Mouse (Mus musculus) right cerebral cortex, adult 18-20 months (tissue): ENCODE data around the gene Dusp22.

Experiments
- DNase-seq: peaks from one replicate; pipeline ENCODE4 v3.0.0; 2022; ENCODE audit warnings: mixed read lengths

Gene Dusp22

DNA sequence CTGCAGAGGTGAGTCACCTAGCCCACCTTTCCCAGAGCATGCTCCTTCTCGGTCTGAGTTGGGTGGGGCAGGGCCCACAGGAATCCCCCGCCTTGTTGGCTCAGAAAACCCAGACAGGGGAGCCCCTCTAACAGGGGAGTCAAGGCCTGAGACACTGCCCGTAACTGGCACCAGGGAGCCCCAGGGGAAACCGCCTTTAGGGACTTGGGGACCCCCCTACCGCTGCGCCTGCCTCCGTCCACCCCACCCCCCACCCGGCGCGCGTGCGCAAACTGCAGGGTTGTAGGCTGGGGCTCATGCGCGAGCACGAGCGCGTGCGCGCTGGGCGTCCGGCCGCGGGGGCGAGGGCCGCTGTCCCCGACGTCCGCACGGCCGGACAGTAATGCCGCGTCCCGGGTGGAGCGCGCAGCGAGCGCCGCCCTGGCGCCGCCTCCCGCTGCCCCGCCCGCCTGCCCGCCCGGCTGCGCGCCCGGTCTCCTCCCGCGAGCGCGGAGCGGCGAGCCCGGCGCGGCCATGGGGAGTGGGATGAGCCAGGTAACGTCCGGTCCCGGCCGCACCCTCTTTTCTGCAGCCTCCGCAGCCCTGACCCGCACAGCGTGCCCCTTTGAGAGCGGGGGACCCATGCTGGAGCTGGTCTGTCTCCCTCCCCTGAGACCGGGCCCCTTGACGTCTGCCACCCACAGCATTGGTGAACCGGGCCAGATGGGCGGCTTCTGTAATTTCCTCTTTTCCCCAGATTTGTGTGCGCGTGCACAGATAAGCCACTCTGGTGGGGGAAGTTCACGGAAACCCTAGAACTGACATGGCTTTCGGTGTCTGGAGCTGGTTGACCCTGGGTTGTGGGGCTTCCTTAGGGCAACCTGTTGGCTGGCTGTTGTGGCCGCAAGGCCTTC is at the start of gene Dusp22:
Gene Dusp22, plus strand, starts transcription at position 387 of the 893 bp plus-strand sequence.
- peak; percentile 90 for DNase-seq

DNA sequence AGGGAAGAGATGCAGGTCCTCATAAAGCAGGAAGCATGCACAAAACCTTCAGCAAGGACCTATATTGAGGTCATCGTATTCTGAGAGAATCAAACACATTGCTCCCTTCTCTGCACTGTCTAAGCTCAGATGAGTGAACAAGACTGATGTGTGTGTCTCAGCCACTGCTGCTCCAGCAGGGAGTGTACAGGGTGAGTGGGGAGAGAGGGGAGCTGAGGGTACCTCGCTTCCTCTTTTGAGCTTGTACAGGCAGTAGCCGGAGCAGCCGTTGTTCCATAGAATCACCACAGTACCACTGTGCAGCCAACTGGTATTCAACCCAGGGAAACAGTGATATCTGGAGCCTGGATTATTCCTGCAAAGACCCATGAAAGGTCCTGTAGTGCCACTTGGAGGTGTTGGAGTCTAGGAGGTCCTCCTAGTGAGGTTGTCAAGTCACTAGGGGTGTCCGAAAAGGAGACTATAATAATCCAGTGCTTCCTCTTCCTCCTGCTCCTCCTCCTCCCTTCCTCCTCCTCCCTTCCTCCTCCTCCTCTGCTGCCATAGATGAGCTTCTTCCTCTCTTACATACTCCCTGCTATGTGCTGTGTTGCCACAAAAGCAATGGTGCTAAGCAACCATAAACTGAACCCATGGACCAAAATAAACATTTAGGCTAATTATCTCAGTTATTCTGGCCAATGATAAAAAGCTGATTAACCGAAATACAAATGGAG is 47.6 kb upstream of the Dusp22 start:
- no peak for DNase-seq

DNA sequence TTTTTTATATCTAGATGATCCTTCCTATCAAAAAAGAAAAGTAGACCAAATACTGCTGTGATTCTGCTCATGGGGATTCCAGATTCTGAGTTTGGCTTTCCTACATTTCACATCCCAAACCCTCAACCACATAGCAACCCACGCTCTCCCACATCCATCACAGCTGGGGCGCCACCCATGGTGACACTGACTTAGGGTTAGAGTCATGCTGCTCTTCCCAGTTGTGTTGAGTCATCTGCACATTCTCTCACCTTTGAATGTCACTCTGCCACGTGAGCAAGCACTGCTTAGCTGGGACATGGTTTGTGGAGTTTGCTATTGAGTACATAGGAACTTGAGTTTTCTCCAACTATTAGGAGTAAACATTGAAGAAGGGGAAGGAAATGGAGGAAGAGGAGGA is 40.1 kb upstream of the Dusp22 start:
- DNase-seq = no peak

DNA sequence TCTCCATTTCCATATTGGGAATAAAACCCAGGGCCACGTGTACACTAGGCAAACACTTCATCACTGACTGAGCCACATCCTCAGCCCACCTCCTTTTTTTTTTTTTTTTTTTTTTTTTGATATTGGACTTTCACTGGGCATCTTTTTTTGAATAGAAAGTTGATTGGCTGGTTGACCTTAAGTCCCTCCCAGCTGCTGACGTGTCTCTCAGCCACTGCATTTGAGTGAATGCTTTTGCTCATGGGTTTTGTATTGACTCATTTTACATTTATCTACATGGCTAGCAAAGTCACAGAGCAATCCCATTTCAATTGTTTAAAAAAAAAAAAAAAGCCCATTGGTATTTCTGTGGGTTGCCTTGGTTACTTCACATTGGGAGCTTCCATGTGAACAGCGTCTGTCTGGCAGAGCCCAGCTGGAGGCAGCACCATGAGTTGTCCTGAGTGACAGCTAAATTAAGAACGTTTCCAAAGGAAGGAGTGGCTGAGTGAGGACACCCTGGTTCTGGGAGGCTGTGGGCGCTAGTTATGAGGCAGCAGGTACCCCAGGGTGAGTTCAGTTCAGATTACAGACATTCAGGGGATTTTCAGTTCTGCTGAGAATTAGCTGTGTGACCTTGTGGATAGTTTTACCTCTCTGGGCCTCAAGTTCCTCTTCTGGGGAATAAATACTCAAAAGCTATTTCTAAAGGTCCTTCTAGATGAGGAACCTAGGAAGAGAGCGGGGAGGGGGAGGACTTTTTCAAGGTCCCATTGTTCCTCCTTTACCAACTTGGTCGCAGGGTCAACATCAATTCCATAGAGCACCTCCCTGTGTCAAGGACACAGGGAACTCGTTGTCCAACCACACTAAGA is 31.4 kb upstream of the Dusp22 start:
- peak; percentile 41 for DNase-seq

DNA sequence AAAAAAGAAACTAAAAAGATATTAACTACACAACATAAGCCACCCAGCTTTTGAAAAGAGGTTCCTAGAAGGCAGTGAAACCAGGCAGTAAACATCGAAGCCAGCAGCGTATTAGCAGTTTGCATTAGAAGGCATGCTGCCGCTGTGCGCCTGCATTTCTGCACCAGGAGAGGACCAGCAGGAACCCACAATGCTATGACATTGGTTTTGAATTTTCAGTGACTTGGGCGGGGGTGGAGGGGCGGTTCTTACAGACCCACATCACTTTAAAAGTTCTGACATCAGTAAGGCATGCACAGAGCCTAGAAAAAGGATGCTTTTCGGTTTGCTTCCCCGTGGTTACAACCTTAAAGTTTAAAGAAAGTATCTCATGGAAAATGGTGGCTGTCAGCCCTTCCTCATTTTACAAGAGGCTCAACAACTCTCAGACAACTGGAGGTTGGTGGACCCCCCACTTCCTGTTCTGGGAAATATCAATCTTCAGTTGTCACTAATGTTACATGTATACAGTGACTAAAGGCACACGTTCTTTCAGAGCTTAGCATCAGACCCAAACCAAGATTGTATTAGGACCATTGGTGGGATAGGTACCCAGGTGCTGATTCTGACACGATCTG is 29.9 kb upstream of the Dusp22 start:
- DNase-seq = no peak

DNA sequence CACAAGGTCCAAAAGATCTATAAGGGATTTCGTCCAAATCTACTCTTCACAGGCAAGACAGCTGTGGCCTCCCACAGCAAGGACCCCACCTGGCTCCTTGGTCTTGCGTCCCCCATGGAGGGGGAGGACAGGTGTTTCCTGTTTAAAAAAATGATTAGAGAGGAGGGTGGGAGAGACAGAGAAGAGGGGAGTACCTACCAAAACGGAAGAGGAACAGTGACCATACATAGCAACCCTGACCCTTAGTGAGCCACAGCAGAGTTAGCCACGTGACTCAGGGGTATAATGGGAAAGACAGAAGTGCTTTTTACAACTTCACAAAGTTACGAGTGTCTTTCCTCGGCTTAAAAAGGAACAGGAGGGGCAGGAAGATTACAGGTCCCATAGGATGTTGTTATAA is 26.8 kb upstream of the Dusp22 start:
- DNase-seq = no peak

DNA sequence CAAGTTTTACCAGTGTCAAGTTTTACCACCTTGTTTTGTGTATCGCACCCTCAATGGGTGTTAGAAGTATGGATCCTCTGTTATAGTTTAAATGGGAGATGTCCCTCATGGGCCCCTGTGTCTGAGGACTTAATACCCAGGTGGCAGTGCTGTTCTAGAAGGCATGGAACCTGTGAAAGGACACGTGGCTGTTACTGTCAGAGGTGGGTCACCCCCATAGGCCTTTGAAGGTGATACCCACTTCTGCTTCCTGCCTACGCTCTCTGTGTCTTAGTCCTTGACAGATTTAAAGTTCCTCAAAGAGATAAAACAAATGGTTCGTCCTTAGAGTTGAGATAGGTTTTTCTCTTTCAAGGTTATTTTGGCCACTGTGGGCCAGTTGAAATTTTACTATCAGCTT is 23.3 kb upstream of the Dusp22 start:
- DNase-seq = no peak

DNA sequence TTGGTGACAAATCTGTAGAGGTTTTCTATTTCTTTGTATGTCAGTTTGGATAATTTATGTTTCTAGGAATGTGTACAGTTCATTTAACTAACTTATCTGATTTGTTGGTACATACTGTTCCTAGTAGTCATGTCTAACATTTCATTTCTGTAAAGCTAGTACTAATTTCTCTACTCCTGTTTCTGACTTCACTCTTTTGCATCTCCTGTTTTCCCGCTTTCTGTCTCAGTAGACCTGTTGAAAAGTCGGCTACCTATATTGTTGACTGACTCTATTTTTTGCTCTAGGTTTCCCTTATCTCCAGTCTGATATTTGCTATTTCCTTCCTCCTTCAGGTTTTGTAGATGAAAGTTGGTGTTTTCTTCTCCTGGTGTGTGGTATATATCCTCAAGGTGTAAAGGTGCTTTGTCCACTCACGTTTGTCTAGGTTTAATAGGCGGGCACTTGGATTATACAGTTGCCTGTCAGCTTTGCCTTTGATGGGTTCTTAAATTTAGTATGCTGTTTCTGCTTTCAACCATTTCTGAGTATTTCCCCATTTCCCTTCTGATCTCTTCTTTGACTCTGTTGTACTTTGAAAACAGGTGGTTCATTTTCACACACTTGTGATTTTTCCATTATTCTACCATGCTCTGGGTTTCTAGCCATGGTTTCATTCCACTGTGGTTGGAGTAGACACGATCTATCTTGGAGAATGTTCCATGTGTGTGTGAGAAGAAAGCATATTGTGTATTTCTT is 21.3 kb upstream of the Dusp22 start:
- DNase-seq = no peak

DNA sequence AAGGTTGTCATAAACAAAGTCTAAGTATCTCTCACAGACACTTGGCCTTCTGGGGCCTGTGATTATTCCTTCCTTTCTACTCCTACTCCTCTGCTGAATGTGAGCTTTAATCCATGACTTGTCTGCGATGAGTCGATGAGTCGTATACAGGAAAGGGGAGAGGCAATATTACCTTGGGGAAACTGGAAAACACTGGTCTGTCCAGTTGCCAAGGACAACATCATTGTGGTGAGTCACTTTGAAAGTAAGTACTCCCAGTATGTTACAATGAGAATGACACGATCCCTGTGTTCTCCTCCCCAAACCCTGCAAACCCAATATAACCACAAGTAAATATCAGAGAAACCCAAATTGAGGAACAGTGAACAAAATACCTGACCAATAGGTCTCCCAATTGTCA is 17.7 kb upstream of the Dusp22 start:
- no peak for DNase-seq

DNA sequence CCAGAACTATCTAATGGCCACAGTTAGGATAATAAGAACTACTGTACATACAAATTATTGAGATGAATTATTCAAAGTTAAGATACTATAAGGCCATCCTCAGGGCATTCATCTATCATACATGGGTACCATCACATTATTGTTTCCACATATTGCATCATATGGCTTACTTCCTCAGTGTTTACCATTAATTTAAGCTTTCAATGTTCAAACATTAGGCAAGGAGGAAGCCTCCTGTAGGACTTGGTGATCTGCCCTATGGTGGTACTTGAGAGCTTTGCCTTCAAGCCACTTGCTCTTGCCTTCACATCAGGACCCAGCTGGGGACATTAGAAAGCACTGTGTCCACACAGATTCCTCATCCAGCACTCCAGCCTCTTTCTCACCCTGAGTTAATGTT is 11.3 kb upstream of the Dusp22 start:
- DNase-seq = no peak

DNA sequence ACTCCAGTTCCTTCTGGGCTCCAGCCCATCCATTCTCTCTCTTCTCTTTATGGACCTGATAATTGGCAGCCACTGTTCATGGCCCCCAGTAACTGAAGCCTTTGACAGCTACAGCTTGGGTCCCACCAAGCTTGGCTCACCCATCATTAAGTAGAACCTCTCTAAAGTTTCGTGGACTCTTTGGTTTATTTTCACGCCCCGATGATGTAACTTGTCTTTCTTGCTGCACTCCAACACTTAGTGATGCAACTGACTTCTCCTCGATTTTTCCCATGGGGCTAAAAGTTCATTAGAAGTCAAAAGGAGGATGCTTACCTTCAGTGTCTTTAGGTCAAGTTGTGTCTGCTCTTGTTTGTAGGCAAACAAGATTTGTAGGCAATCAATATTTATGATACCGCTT is 10.6 kb upstream of the Dusp22 start:
- DNase-seq = no peak

DNA sequence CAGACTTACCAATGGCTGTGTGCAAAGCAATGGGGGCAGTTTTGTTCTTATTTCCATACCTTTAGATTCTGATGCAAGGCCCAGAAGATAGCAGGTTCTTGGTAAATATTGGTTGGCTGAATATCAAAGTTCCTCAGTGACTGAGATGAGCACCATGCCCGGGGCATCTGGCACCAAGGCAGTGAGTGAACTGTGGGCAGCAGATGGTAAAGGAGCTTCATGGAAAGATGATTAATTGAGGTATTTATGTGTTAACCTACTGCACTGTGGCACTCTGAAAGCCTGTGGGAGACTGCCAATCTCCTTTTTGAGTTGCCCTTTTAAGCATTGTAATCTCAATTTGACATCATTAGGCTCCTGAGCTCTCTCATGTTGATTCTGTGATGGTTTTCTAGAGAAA is 9.1 kb upstream of the Dusp22 start:
- no peak for DNase-seq

DNA sequence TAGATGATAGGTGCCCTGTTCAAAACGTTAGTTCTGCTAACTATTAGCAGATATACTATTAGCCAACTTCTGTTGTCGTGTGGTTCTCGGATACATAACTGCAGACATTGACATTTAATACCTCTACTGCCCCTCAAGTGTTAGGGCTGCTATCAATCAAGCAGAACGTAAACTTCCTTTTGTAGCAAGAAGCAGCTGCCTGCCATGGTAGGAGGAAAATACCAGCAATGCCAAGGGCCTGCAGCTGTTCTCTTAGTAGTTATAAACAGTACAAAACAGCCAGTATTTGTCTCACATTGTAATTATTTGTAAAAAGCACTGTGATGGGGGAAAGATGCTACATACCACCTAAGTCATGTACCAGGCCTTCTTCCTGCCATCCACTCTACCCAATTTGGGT is 6.7 kb upstream of the Dusp22 start:
- DNase-seq = no peak

DNA sequence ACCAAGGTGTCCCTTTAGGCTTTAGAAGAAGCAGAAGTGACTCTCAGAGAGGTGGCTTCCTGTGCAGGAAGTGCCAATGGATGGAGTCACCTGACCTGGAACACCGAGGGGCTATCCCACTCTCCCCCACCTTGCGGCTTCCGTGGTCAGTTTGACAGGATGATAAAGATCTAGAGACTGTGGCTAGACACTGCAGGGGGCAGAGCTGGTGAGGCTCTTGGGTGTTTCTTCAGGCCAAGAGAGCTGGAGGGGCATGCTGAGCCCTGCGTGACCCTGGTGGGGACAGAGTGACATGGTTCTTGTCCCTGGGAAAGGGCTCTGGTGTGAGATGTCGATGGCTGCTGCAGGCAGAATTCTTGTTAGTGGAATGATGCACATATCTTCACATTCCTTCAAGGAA is 5.3 kb upstream of the Dusp22 start:
- no peak for DNase-seq

DNA sequence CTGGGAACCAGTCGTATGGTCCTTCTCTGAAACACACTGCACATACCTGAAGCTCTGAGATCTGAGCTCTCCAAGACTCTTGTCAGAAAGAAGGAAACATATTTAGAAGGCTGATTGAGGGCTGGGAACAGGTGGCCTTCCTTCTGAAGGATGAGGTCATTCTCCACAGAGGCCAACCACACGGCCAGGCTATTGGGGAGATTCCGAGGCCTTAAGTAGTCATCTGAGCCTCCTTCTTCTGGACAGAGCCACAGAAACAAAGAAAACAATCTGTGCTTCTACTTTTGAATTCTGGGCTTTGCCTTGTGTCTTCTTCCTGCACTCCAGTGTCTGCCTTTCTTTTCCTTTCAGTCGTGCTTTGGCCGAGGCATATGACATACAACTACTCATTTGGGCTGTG is 2.9 kb upstream of the Dusp22 start:
- DNase-seq = no peak

DNA sequence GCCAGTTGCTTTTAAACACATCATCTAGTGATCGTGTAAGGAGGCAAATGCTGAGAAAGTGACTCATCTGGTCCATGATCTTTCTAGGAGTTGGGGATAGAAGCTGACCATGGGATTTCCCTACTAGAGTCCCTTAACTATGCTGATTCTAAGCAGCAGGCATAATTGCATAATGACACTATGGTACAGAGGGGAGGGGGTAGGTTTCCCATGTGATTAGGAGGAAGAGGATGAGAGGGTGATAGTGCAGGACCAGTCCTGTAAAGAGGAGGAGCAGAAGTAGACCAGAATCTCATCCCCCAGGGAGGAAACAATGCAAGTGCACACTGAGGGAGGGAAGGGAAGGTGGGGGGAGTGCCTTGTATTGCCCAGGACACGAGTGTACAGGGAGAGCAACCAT is 2.0 kb upstream of the Dusp22 start:
- no peak for DNase-seq

DNA sequence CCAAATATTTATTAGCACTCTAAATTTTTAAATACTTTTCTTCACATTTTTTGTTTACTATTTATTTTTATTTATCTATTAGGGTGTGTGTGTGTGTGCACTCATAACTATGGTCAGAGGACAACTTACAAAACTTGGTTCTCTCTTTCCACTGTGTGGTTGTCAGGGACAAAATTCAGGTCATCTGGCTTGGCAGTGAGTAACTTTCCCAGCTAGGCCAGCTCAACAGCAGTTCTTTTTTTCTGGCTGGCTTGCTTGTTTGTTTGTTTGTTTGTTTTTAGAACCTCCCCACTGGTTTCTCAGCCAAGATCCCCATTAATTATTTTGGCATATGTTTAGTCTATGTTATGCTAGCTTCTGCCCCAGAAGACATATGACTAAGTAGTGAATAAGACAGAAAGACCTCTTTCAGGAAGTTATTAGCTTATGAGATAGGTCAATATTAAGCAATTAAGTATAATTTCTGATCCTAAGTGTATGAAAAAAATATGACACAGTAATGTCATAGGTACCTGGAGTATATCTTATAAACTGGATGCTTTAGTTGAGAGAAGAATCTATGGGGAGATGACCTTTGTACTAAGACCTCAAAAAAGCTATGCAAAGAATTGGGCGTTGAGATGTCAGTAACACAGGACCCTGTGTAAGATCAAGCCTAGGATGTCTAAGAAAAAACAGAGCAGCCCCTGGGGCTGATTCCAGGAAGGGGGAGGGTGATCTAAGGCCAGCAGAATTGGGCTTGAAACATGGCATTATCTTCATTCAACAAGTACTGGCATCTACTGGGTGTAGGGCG is 1.4 kb upstream of the Dusp22 start:
- DNase-seq = no peak

DNA sequence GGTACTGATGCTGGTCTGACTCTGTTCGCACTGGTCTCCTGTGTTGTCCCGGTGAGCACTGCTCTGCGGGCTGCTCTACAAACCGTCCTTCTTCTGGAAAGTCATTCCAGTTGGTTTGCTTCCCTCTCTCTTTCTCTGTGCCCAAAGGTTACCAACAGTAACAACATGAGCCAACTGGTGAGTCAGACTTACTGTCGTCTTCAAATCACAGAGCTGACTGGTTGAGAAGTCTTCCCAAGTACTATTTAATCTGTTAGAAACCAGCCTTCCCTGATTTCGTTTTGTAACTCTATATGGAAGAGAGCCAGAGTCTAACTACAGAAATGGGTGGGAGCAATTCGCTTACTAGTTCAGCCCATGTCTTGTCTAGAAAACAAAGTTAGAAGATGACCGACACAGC is 5.5 kb downstream of the Dusp22 start:
- DNase-seq = peak; percentile 42

DNA sequence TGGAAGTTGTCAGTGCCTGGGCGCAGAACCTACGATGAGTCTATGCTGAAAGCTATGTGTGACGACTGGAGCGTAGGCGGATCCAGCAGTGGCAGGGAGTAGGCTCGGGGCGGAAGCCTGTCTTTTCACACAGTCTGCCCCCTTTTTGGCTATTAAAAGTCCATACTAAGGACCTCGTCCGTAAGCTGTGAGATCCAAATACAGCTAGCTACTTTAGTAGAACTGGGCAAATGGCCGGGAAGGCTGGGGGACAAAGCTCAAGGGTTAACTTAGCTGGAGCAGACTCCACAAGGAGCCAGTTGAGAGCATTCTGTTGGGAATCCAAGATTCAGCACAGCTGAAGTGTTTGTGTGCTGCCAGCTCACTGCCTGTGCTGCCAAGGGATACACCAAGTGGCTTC is 6.7 kb downstream of the Dusp22 start:
- DNase-seq = peak; percentile 83

DNA sequence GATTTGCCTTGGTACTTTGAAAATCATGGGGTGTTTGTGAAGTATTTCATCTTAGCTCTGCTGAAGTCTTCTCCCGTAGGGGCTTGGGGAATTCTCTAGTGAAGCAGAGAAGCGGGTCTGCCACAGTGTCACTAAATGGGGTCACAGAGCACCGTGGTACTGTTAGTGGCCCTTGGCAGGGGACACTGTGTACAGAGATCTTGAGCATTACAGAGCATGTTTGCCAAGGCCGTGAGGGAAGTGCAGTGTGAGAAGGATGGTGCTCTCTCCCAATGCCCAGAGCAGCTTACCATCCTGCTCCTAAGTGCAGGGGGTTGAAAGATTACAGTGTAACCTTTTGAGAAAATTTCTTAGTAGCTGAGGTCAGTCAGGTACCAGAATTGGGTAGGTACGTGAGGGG is 8.5 kb downstream of the Dusp22 start:
- DNase-seq = no peak

DNA sequence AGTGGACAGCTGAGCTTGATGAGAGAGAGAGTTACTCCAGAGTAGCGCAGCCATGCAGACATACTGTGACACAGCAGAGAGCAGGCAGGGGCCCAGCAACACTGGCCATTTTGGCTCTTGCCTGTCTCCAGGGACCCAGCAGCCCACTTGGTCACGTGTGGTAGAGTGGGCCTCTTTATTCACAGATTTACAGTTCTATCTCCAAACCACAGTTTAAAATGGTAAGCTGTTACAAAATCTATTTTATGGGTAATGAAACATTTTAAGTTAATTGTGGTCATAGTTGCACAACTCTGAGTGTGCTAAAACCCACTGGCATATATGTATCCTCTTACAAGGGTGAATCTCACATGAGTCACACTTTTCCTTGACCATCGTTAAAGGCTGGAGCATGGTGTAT is 9.5 kb downstream of the Dusp22 start:
- DNase-seq = no peak
